Mouse (Mus musculus): ENCODE results near the gene Smoc1.

- no peak for TF ChIP-seq POLR2A (IDR thresholded peaks at IDR 0.05; ENCODE audit: low read depth, low read length)
- no peak for TF ChIP-seq CTCF (conservative IDR thresholded peaks at IDR 0.05; ENCODE audit: insufficient read depth, insufficient read length, low read depth, low read length)
These were observed 133.8 kb downstream of the Smoc1 start for GRCm38 (mm10) chr12:81160425-81160824.
